Mouse (Mus musculus) bone marrow macrophage, adult 2 months (primary cell): ENCODE results near the gene Trmt112. TPM values are rescaled to one million over a fixed set of nuclear protein-coding genes. Genes with fewer than 3 reads are reported as not detected.

ENCODE experiments used
- H3K27ac ChIP-seq: 2 replicates; pipeline ENCODE4 v1.5.1; 2012; ENCODE audit warnings: low read depth, low read length; ENCODE audit not compliant: insufficient read depth
- H3K4me1 ChIP-seq: 2 replicates; pipeline ENCODE4 v1.6.1; 2012; ENCODE audit warnings: low read length; ENCODE audit not compliant: control insufficient read depth, insufficient read depth
- H3K4me3 ChIP-seq: 2 replicates; pipeline ENCODE4 v1.5.1; 2012; ENCODE audit warnings: mild to moderate bottlenecking, low read length, moderate library complexity; ENCODE audit not compliant: insufficient read depth
- CTCF ChIP-seq: IDR thresholded peaks from 2 replicates; pipeline ENCODE4 v1.5.1; 2012; ENCODE audit warnings: low read depth, mild to moderate bottlenecking, low read length, moderate library complexity
- POLR2A ChIP-seq: IDR thresholded peaks from 2 replicates; pipeline ENCODE4 v1.6.1; 2012; ENCODE audit warnings: mild to moderate bottlenecking, low read depth, low read length, borderline replicate concordance
- polyA plus RNA-seq: library from polyadenylated mRNA; stranded (reverse); fragments of >200 nt; gene quantifications from 2 replicates; pipeline ENCODE4 v1.2.4, GENCODE M21; 2012; ENCODE audit not compliant: missing spikeins, insufficient read depth, insufficient read length

Trmt112 gene
- polyA plus RNA-seq, 1 experiment = 82.0 TPM

GRCm38 (mm10) chr19:6907811-6908540 is 1.5 kb upstream of the Trmt112 start:
- H3K4me1 ChIP-seq = peaks cover 13% of the 10 kb centered on the region
- H3K4me3 ChIP-seq = peak overlapping the region; percentile 81
- H3K27ac ChIP-seq = peak overlapping the region; percentile 44
- TF ChIP-seq CTCF = 0 out of 2 replicates have a peak, but pooled peaks have one; percentile 11
- no peak for TF ChIP-seq POLR2A

GRCm38 (mm10) chr19:6909021-6909420 is 477 bp upstream of the Trmt112 start:
- TF ChIP-seq CTCF = no peak
- TF ChIP-seq POLR2A = no peak
- H3K27ac ChIP-seq = peak overlapping the region; percentile 98
- peaks cover 13% of the 10 kb centered on the region for H3K4me1 ChIP-seq
- peak overlapping the region; percentile 81 for H3K4me3 ChIP-seq

GRCm38 (mm10) chr19:6910306-6910705 is 808 bp downstream of the Trmt112 start:
- Histone ChIP-seq H3K4me3 (peak overlapping the region; percentile 81), H3K4me1 (peaks cover 13% of the 10 kb centered on the region), H3K27ac (peak overlapping the region; percentile 98)

GRCm38 (mm10) chr19:6911101-6912074 is 1.9 kb downstream of the Trmt112 start:
- peaks cover 13% of the 10 kb centered on the region for H3K4me1 ChIP-seq
- H3K27ac ChIP-seq = peak overlapping the region; percentile 39
- peak overlapping the region; percentile 81 for H3K4me3 ChIP-seq
- TF ChIP-seq CTCF (no peak), POLR2A (0 out of 2 replicates have a peak, but pooled peaks have one; percentile 20)

GRCm38 (mm10) chr19:6912205-6912970 is 2.9 kb downstream of the Trmt112 start:
- H3K4me3 ChIP-seq = no peak overlapping the region
- H3K27ac ChIP-seq = no peak overlapping the region
- H3K4me1 ChIP-seq = peaks cover 6% of the 10 kb centered on the region
- TF ChIP-seq CTCF (no peak), POLR2A (no peak)

- no peak for TF ChIP-seq POLR2A
- no peak for TF ChIP-seq CTCF
- peaks cover under 1% of the 10 kb centered on the region for H3K4me1 ChIP-seq
- no peak overlapping the region for H3K27ac ChIP-seq
- H3K4me3 ChIP-seq = no peak overlapping the region
Observed at GRCm38 (mm10) chr19:6913036-6913435, 3.5 kb downstream of the Trmt112 start.

- H3K4me3 ChIP-seq = no peak overlapping the region
- H3K27ac ChIP-seq = no peak overlapping the region
- no peaks in the 10 kb centered on the region for H3K4me1 ChIP-seq
- no peak for TF ChIP-seq POLR2A
- no peak for TF ChIP-seq CTCF
Observed at GRCm38 (mm10) chr19:6913991-6914390, 4.5 kb downstream of the Trmt112 start.

GRCm38 (mm10) chr19:6914540-6914939 is 5.0 kb downstream of the Trmt112 start:
- Histone ChIP-seq H3K4me3 (no peak overlapping the region), H3K4me1 (no peaks in the 10 kb centered on the region), H3K27ac (no peak overlapping the region)
- TF ChIP-seq CTCF (no peak), POLR2A (no peak)

- TF ChIP-seq POLR2A (no peak), CTCF (no peak)
- peaks cover 5% of the 10 kb centered on the region for H3K4me1 ChIP-seq
- H3K4me3 ChIP-seq = no peak overlapping the region
- H3K27ac ChIP-seq = no peak overlapping the region
Observed at GRCm38 (mm10) chr19:6915276-6915675, 5.8 kb downstream of the Trmt112 start.
